Mouse (Mus musculus) bone marrow macrophage, adult 2 months (primary cell): ENCODE data around the gene Hspa12a.

Experiments used
- CTCF ChIP-seq: IDR thresholded peaks from 2 replicates; pipeline ENCODE4 v1.5.1; 2012; ENCODE audit warnings: low read depth, mild to moderate bottlenecking, low read length, moderate library complexity
- POLR2A ChIP-seq: IDR thresholded peaks from 2 replicates; pipeline ENCODE4 v1.6.1; 2012; ENCODE audit warnings: mild to moderate bottlenecking, low read depth, low read length, borderline replicate concordance

DNA sequence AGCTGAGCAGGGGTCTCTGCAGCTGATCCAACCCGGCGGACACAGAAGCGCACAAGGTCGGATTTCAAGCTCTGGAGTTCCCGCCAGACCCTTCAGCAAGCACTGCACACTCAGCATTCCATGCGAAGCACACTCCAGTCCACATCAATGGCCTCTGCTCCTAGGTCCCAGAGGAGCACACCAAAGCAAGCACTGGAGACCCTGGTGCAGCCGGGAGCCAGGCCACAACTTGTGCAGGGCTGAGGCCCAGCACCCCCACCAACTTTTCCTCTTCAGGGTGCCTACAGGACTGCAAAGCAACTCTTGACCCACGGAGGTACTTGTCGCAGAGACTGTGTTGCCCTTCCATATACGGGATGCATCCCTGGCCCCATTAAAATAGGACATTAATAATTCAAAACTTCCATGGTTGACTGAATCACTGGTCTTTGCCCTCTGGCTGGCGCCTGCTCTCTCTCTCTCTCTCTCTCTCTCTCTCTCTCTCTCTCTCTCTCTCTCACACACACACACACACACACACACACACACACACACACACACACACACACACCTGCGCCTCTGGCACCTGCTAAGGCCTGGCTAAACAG is 82.2 kb downstream of the Hspa12a start:
- TF ChIP-seq CTCF (no peak), POLR2A (no peak)
